Mouse (Mus musculus) erythroblast, embryonic 14.5 days (primary cell): ENCODE measurements at regions not wholly inside any gene's neighbourhood (a gene's known extent, or its start where the extent isn't known, plus 50 kb on each side); places are given as distances from the start of the nearest gene placed in this dataset.

Source experiments
- GATA1 ChIP-seq: IDR thresholded peaks from 2 replicates; pipeline ENCODE4 v1.6.1; 2012; ENCODE audit warnings: low read length, inconsistent platforms, mixed read lengths
- TAL1 ChIP-seq: IDR thresholded peaks from 3 replicates; pipeline ENCODE4 v1.6.1; 2012; ENCODE audit warnings: low read length, inconsistent platforms, mixed read lengths

DNA sequence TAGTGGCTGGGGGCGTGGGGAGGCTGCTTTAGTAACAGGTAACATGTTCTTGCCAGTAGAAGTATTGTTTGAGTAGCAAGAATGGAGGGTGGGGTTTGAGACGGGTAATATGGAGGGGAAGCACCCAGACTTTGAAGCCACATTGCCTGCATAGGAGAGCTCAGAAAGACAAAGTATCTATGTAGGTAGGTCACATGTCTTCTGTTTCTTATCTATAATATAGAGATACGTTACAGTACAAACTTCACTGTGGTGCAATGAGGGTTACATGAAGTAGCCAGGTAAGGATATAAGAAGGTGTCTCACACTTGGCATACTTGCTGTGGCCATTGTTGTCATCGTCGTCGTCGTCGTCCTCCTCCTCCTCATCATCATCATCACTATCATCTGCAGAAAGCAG, 77.6 kb upstream of the Slco3a1 start:
- no peak for TF ChIP-seq TAL1
- TF ChIP-seq GATA1: no peak
